Mouse (Mus musculus): ENCODE results near the gene Kptn. TPM values are rescaled to one million over a fixed set of nuclear protein-coding genes. Genes with fewer than 3 reads are reported as not detected.
A peak's percentile ranks its signal among the peaks of the same experiment; 100 is the strongest.

Kptn gene
- polyA plus RNA-seq, 2 experiments, result 7.5 to 8.6 TPM

DNA sequence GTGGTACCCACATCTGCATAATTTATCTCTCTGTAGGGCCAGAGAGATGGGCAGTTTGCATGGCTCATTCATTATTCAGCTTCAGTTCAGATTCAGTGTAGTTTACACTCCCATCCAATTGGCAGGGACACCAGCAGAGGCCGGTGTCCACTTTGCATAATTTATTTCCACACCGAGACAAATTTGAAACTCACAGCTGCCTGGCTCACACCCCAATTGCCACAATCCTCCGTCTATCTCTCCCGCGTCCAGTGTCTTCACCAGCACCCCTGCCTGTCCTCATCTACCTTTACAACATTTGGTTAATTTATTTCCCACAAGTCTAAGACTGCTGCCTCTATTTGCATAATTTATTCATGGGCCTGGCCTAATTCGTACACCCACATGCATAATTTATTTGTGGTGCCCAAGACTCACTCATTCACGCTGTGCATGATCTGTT lies 15.3 kb downstream of the Kptn start:
- no peak overlapping the region for H3K4me3 ChIP-seq (ENCODE audit: insufficient read depth in 1 of 2, low read depth in 2 of 2, low read length in 2 of 2)
- WGBS (ENCODE audit: insufficient replicate concordance), result 60% methylated on average over 7 of the region's 7 CpGs
- no peak overlapping the region for H3K4me2 ChIP-seq (ENCODE audit: low read depth)
- H3K27me3 ChIP-seq (ENCODE audit: control insufficient read depth, insufficient read depth, low read length), result peaks cover 17% of the 10 kb centered on the region
- no peak overlapping the region for H3K9ac ChIP-seq (replicated peaks)
- no peaks in the 10 kb centered on the region for H3K36me3 ChIP-seq (replicated peaks; ENCODE audit: control insufficient read depth, insufficient read depth, low read depth)
- ATAC-seq (ENCODE audit: insufficient read depth), result no peak
- H3K4me1 ChIP-seq (replicated peaks; ENCODE audit: control insufficient read depth in 2 of 2, insufficient read depth in 2 of 2, low read length in 1 of 2), result no peaks in the 10 kb centered on the region
- no peak overlapping the region for H3K27ac ChIP-seq
- no peak for TF ChIP-seq CTCF (IDR thresholded peaks at IDR 0.05; ENCODE audit: low read depth)
- no peak for TF ChIP-seq EP300 (IDR thresholded peaks at IDR 0.05; ENCODE audit: low read depth)
- H3K9me3 ChIP-seq (ENCODE audit: control insufficient read depth, low read length), result no peaks in the 10 kb centered on the region
- no peak for DNase-seq (ENCODE audit: low read depth in 3 of 3, low spot score in 3 of 3)

- Histone ChIP-seq H3K4me3 (ENCODE audit: insufficient read depth in 1 of 2, low read depth in 2 of 2, low read length in 2 of 2) (no peak overlapping the region), H3K36me3 (replicated peaks; ENCODE audit: control insufficient read depth, insufficient read depth, low read depth) (no peaks in the 10 kb centered on the region), H3K27ac (no peak overlapping the region), H3K27me3 (ENCODE audit: control insufficient read depth, insufficient read depth, low read length) (no peaks in the 10 kb centered on the region), H3K9ac (replicated peaks) (no peak overlapping the region), H3K4me1 (replicated peaks; ENCODE audit: control insufficient read depth in 2 of 2, insufficient read depth in 2 of 2, low read length in 1 of 2) (no peaks in the 10 kb centered on the region), H3K9me3 (ENCODE audit: control insufficient read depth, low read length) (no peaks in the 10 kb centered on the region), H3K4me2 (ENCODE audit: low read depth) (no peak overlapping the region)
- ATAC-seq (ENCODE audit: insufficient read depth) (no peak), DNase-seq (ENCODE audit: low read depth in 3 of 3, low spot score in 3 of 3) (no peak)
- TF ChIP-seq CTCF (IDR thresholded peaks at IDR 0.05; ENCODE audit: low read depth) (no peak), EP300 (IDR thresholded peaks at IDR 0.05; ENCODE audit: low read depth) (no peak)
- WGBS (ENCODE audit: insufficient replicate concordance), result 25% methylated on average over 27 of the region's 27 CpGs
Measured at GRCm38 (mm10) chr7:16146489-16147410, 27.1 kb downstream of the Kptn start.

DNA sequence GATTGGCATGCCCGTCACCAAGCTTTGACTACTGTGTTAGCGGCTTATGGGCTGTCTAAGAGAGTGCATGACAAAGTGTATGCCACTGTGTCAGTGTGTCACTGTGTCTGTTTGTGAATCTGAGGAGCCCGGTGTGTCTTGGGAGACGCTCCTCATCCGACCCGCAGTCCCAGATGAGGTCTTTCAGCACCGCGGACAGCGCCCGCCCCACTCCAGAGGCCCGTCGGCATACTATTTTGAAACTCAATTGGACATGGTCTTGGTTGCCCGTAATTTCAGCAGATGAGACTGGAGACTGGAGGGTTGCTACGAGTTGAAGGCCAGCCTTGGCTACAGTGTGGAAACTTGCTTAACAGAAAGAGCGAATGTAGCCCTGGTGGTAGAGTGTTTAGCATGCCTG lies 27.9 kb downstream of the Kptn start:
- H3K9me3 ChIP-seq (ENCODE audit: control insufficient read depth, low read length), result no peaks in the 10 kb centered on the region
- ATAC-seq (ENCODE audit: insufficient read depth) (no peak), DNase-seq (ENCODE audit: low read depth in 3 of 3, low spot score in 3 of 3) (peak in 1 of 3 experiments; percentile 3)
- no peaks in the 10 kb centered on the region for H3K4me1 ChIP-seq (replicated peaks; ENCODE audit: control insufficient read depth in 2 of 2, insufficient read depth in 2 of 2, low read length in 1 of 2)
- no peak overlapping the region for H3K4me3 ChIP-seq (ENCODE audit: insufficient read depth in 1 of 2, low read depth in 2 of 2, low read length in 2 of 2)
- no peak overlapping the region for H3K4me2 ChIP-seq (ENCODE audit: low read depth)
- H3K9ac ChIP-seq (replicated peaks), result no peak overlapping the region
- TF ChIP-seq EP300 (IDR thresholded peaks at IDR 0.05; ENCODE audit: low read depth) (no peak), CTCF (IDR thresholded peaks at IDR 0.05; ENCODE audit: low read depth) (no peak)
- no peaks in the 10 kb centered on the region for H3K27me3 ChIP-seq (ENCODE audit: control insufficient read depth, insufficient read depth, low read length)
- no peak overlapping the region for H3K27ac ChIP-seq
- WGBS (ENCODE audit: insufficient replicate concordance), result 11% methylated on average over 15 of the region's 15 CpGs
- H3K36me3 ChIP-seq (replicated peaks; ENCODE audit: control insufficient read depth, insufficient read depth, low read depth), result no peaks in the 10 kb centered on the region

GRCm38 (mm10) chr7:16149241-16149640 lies 29.5 kb downstream of the Kptn start:
- no peak overlapping the region for H3K27ac ChIP-seq
- WGBS (ENCODE audit: insufficient replicate concordance), result 34% methylated on average over 5 of the region's 5 CpGs
- no peak overlapping the region for H3K9ac ChIP-seq (replicated peaks)
- ATAC-seq (ENCODE audit: insufficient read depth), result no peak
- TF ChIP-seq EP300 (IDR thresholded peaks at IDR 0.05; ENCODE audit: low read depth) (no peak), CTCF (IDR thresholded peaks at IDR 0.05; ENCODE audit: low read depth) (no peak)
- no peaks in the 10 kb centered on the region for H3K4me1 ChIP-seq (replicated peaks; ENCODE audit: control insufficient read depth in 2 of 2, insufficient read depth in 2 of 2, low read length in 1 of 2)
- H3K4me2 ChIP-seq (ENCODE audit: low read depth), result no peak overlapping the region
- DNase-seq (ENCODE audit: low read depth in 3 of 3, low spot score in 3 of 3), result no peak
- H3K27me3 ChIP-seq (ENCODE audit: control insufficient read depth, insufficient read depth, low read length), result no peaks in the 10 kb centered on the region
- H3K36me3 ChIP-seq (replicated peaks; ENCODE audit: control insufficient read depth, insufficient read depth, low read depth), result no peaks in the 10 kb centered on the region
- H3K9me3 ChIP-seq (ENCODE audit: control insufficient read depth, low read length), result no peaks in the 10 kb centered on the region
- H3K4me3 ChIP-seq (ENCODE audit: insufficient read depth in 1 of 2, low read depth in 2 of 2, low read length in 2 of 2), result no peak overlapping the region
